Mouse (Mus musculus) midbrain, embryonic 13.5 days (tissue): Measurements from ENCODE around the gene Lingo1. TPM values are rescaled to one million over a fixed set of nuclear protein-coding genes. Genes with fewer than 3 reads are reported as not detected.
A peak's percentile ranks its signal among the peaks of the same experiment; 100 is the strongest.

Source experiments
- ATAC-seq: fragments of 200-750 bp; cut with Nextera tagmentation; 2 replicates; pipeline ENCODE4 v1.8.0; 2017; ENCODE audit warnings: mild to moderate bottlenecking, moderate TSS enrichment, moderate library complexity
- H3K27ac ChIP-seq: fragments of 300-500 bp; sonication (generic); 2 replicates; pipeline ENCODE4 v1.5.1; 2015; ENCODE audit warnings: inconsistent platforms, mild to moderate bottlenecking, moderate library complexity
- H3K27me3 ChIP-seq: fragments of 300-500 bp; sonication (generic); 2 replicates; pipeline ENCODE4 v1.6.1; 2015; ENCODE audit warnings: mild to moderate bottlenecking, inconsistent platforms
- H3K36me3 ChIP-seq: fragments of 300-500 bp; sonication (generic); 2 replicates; pipeline ENCODE4 v1.6.1; 2015; ENCODE audit warnings: mild to moderate bottlenecking, inconsistent platforms
- H3K4me1 ChIP-seq: fragments of 300-500 bp; sonication (generic); replicated peaks from 2 replicates; pipeline ENCODE4 v1.6.1; 2015; ENCODE audit warnings: inconsistent platforms
- H3K4me2 ChIP-seq: fragments of 300-500 bp; sonication (generic); replicated peaks from 2 replicates; pipeline ENCODE4 v1.6.1; 2015; ENCODE audit warnings: moderate library complexity, mild to moderate bottlenecking, inconsistent platforms
- H3K4me3 ChIP-seq: fragments of 300-500 bp; sonication (generic); replicated peaks from 2 replicates; pipeline ENCODE4 v1.5.1; 2015; ENCODE audit warnings: mild to moderate bottlenecking, inconsistent platforms
- H3K9ac ChIP-seq: fragments of 300-500 bp; sonication (generic); replicated peaks from 2 replicates; pipeline ENCODE4 v1.6.1; 2015; ENCODE audit warnings: mild to moderate bottlenecking, inconsistent platforms
- H3K9me3 ChIP-seq: fragments of 300-500 bp; sonication (generic); 2 replicates; pipeline ENCODE4 v1.6.1; 2016; ENCODE audit warnings: mild to moderate bottlenecking, inconsistent platforms
- WGBS: fragments of 180-500 bp; shearing (Covaris S2); methylation state at CpG from one replicate; pipeline ENCODE4 v1.1.7; 2015; 5-methylcytosine and 5-hydroxymethylcytosine counted together
- polyA plus RNA-seq: library from polyadenylated mRNA; unstranded; fragments of >200 nt; fragmentation: Nextera tagmentation; extraction: Ambion mirVana; gene quantifications from 2 replicates; pipeline ENCODE4 v1.2.1, GENCODE M21; 2015

Gene Lingo1
- polyA plus RNA-seq, 1 experiment from 2014 or later: 39.0 TPM

- ATAC-seq: peak; percentile 60
- Histone ChIP-seq H3K27ac (peak overlapping the region; percentile 31; the same call in 1 of the 2 replicates), H3K36me3 (no peaks in the 10 kb centered on the region)
Measured at GRCm38 (mm10) chr9:56825476-56826213, 29.4 kb upstream of the Lingo1 start.

GRCm38 (mm10) chr9:56824900-56825299, 28.6 kb upstream of the Lingo1 start:
- no peak overlapping the region for H3K27ac ChIP-seq
- ATAC-seq: no peak

More at GRCm38 (mm10) chr9:56825476-56826213, 29.4 kb upstream of the Lingo1 start:
- 0 out of 2 replicates have a peak, but pooled peaks cover 6% of the 10 kb centered on the region for H3K27me3 ChIP-seq
- H3K4me3 ChIP-seq: peak overlapping the region; percentile 16
- H3K4me2 ChIP-seq: peak overlapping the region; percentile 50
- peaks cover 40% of the 10 kb centered on the region for H3K4me1 ChIP-seq
- WGBS: 9% methylated on average over 21 of the region's 21 CpGs
- H3K9ac ChIP-seq: peak overlapping the region; percentile 40; the same call in 1 of the 2 replicates
- no peaks in the 10 kb centered on the region for H3K9me3 ChIP-seq

GRCm38 (mm10) chr9:56810916-56811315, 14.6 kb upstream of the Lingo1 start:
- Histone ChIP-seq H3K4me3 (no peak overlapping the region), H3K4me1 (no peaks in the 10 kb centered on the region), H3K36me3 (no peaks in the 10 kb centered on the region), H3K9me3 (no peaks in the 10 kb centered on the region), H3K27ac (no peak overlapping the region), H3K27me3 (0 out of 2 replicates have a peak, but pooled peaks cover 3% of the 10 kb centered on the region), H3K9ac (no peak overlapping the region), H3K4me2 (no peak overlapping the region)
- WGBS: 71% methylated on average over 1 of the region's 1 CpGs
- no peak for ATAC-seq

More at GRCm38 (mm10) chr9:56824900-56825299, 28.6 kb upstream of the Lingo1 start:
- 1% methylated on average over 3 of the region's 3 CpGs for WGBS
- Histone ChIP-seq H3K36me3 (no peaks in the 10 kb centered on the region), H3K27me3 (0 out of 2 replicates have a peak, but pooled peaks cover 6% of the 10 kb centered on the region), H3K4me2 (0 out of 2 replicates have a peak overlapping the region, but pooled peaks have one; percentile 50), H3K4me3 (no peak overlapping the region), H3K9ac (no peak overlapping the region), H3K4me1 (peaks cover 33% of the 10 kb centered on the region), H3K9me3 (no peaks in the 10 kb centered on the region)

- Histone ChIP-seq H3K9ac (no peak overlapping the region), H3K4me2 (no peak overlapping the region), H3K27me3 (0 out of 2 replicates have a peak, but pooled peaks cover 3% of the 10 kb centered on the region), H3K9me3 (no peaks in the 10 kb centered on the region), H3K4me1 (no peaks in the 10 kb centered on the region), H3K27ac (no peak overlapping the region), H3K4me3 (no peak overlapping the region), H3K36me3 (no peaks in the 10 kb centered on the region)
- no peak for ATAC-seq
- 91% methylated on average over 6 of the region's 6 CpGs for WGBS
Measured at GRCm38 (mm10) chr9:56807990-56808389, 11.7 kb upstream of the Lingo1 start.

- Histone ChIP-seq H3K27ac (no peak overlapping the region), H3K27me3 (peaks cover 21% of the 10 kb centered on the region), H3K4me2 (no peak overlapping the region), H3K9me3 (no peaks in the 10 kb centered on the region), H3K36me3 (no peaks in the 10 kb centered on the region), H3K9ac (no peak overlapping the region), H3K4me3 (no peak overlapping the region), H3K4me1 (no peaks in the 10 kb centered on the region)
- no peak for ATAC-seq
- WGBS: 87% methylated on average over 7 of the region's 7 CpGs
Measured at GRCm38 (mm10) chr9:56803146-56803545, 6.9 kb upstream of the Lingo1 start.

GRCm38 (mm10) chr9:56797876-56798275, 1.6 kb upstream of the Lingo1 start:
- WGBS: 13% methylated on average over 5 of the region's 5 CpGs
- H3K27me3 ChIP-seq: peaks cover 74% of the 10 kb centered on the region
- peak; percentile 10; the same call in 1 of the 2 replicates for ATAC-seq

GRCm38 (mm10) chr9:56796656-56797131, 426 bp upstream of the Lingo1 start:
- H3K4me3 ChIP-seq: peak overlapping the region; percentile 60
- H3K27ac ChIP-seq: peak overlapping the region; percentile 84
- ATAC-seq: peak; percentile 67
- WGBS: under 1% methylated on average over 41 of the region's 41 CpGs
- peaks cover 23% of the 10 kb centered on the region for H3K4me1 ChIP-seq
- H3K4me2 ChIP-seq: peak overlapping the region; percentile 81
- no peaks in the 10 kb centered on the region for H3K36me3 ChIP-seq
- H3K9me3 ChIP-seq: no peaks in the 10 kb centered on the region
- peaks cover 74% of the 10 kb centered on the region for H3K27me3 ChIP-seq
- H3K9ac ChIP-seq: peak overlapping the region; percentile 80

More at GRCm38 (mm10) chr9:56797876-56798275, 1.6 kb upstream of the Lingo1 start:
- Histone ChIP-seq H3K27ac (no peak overlapping the region), H3K9ac (no peak overlapping the region), H3K4me1 (peaks cover 18% of the 10 kb centered on the region), H3K9me3 (no peaks in the 10 kb centered on the region), H3K4me2 (no peak overlapping the region), H3K36me3 (no peaks in the 10 kb centered on the region), H3K4me3 (no peak overlapping the region)

GRCm38 (mm10) chr9:56791696-56792261, 4.5 kb downstream of the Lingo1 start:
- H3K4me3 ChIP-seq: no peak overlapping the region
- H3K9ac ChIP-seq: no peak overlapping the region
- no peak for ATAC-seq
- no peaks in the 10 kb centered on the region for H3K9me3 ChIP-seq
- WGBS: 86% methylated on average over 11 of the region's 11 CpGs
- no peak overlapping the region for H3K27ac ChIP-seq
- H3K4me1 ChIP-seq: peaks cover 23% of the 10 kb centered on the region
- H3K4me2 ChIP-seq: no peak overlapping the region
- peaks cover 39% of the 10 kb centered on the region for H3K27me3 ChIP-seq
- no peaks in the 10 kb centered on the region for H3K36me3 ChIP-seq

- H3K27me3 ChIP-seq: no peaks in the 10 kb centered on the region
- H3K9me3 ChIP-seq: no peaks in the 10 kb centered on the region
- no peak for ATAC-seq
- H3K4me2 ChIP-seq: no peak overlapping the region
- WGBS: 57% methylated on average over 10 of the region's 10 CpGs
- H3K27ac ChIP-seq: peak overlapping the region; percentile 30; the same call in 1 of the 2 replicates
- peaks cover 21% of the 10 kb centered on the region for H3K4me1 ChIP-seq
- no peak overlapping the region for H3K4me3 ChIP-seq
- H3K36me3 ChIP-seq: no peaks in the 10 kb centered on the region
- no peak overlapping the region for H3K9ac ChIP-seq
Measured at GRCm38 (mm10) chr9:56784576-56784975, 11.7 kb downstream of the Lingo1 start.

GRCm38 (mm10) chr9:56776881-56777801, 19.1 kb downstream of the Lingo1 start:
- Histone ChIP-seq H3K27me3 (no peaks in the 10 kb centered on the region), H3K9me3 (no peaks in the 10 kb centered on the region; the same call in 1 of the 2 replicates), H3K4me1 (peaks cover 20% of the 10 kb centered on the region), H3K4me3 (no peak overlapping the region), H3K4me2 (no peak overlapping the region; the same call in 1 of the 2 replicates), H3K36me3 (no peaks in the 10 kb centered on the region), H3K9ac (no peak overlapping the region), H3K27ac (no peak overlapping the region)
- peak; percentile 64 for ATAC-seq
- 52% methylated on average over 11 of the region's 11 CpGs for WGBS

- H3K36me3 ChIP-seq: no peaks in the 10 kb centered on the region
- H3K9ac ChIP-seq: no peak overlapping the region
- no peak overlapping the region for H3K4me3 ChIP-seq
- H3K27me3 ChIP-seq: no peaks in the 10 kb centered on the region
- no peak overlapping the region for H3K27ac ChIP-seq
- no peak for ATAC-seq
- H3K4me1 ChIP-seq: peaks cover 15% of the 10 kb centered on the region
- H3K9me3 ChIP-seq: no peaks in the 10 kb centered on the region; the same call in 1 of the 2 replicates
- H3K4me2 ChIP-seq: no peak overlapping the region
- 77% methylated on average over 7 of the region's 7 CpGs for WGBS
Measured at GRCm38 (mm10) chr9:56775161-56775934, 20.9 kb downstream of the Lingo1 start.
